Mouse (Mus musculus) naive thymus-derived CD4-positive, alpha-beta T cell, adult 5 months (primary cell): ENCODE data around the gene Anks6. TPM values are rescaled to one million over a fixed set of nuclear protein-coding genes. Genes with fewer than 3 reads are reported as not detected.

Experiments
- polyA plus RNA-seq: library from polyadenylated mRNA; unstranded; fragments of 100-300 nt; shearing (Covaris generic); gene quantifications from one replicate; pipeline ENCODE4 v1.2.1, GENCODE M21; 2017

Anks6 gene
- polyA plus RNA-seq: not detected

DNA sequence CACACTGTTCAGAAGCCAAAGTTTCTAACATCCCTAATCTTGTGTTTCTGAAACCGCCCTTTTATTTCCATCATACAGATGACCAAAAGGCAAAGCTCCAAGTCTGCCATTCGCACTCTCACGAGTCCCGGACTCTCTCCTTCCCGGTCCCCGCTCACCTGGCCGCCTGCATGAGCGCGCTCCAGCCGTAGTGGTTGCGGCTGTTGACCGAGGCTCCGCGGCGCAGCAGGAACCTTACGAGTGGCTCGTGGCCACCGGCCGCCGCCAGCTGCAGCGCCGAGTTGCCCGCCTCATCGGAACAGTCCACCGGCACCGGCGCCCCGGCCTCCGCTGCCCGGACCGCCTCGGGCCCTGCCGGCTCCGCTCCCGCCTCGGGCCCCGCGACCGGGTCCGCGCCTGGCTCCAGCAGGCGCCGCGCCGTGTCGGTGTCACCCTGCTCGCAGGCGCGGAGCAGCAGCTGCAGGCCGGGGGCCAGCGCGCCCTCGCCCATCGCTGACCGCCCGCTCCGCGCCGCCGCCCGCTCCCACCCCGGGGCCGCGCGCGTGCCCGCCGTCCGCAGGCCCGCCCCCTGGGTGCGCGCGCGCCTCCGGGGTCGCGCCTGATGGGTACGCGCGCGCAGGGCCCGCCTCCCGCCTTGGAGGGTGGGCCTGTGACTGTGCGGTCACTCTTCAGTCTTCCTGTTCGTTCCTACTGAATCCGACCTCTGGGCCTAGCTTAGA lies at the start of gene Anks6:
Anks6 (minus strand) TSS at position 637 of the 719 bp plus-strand sequence.

GRCm38 (mm10) chr4:47091493-47092386 lies 34.5 kb upstream of the Anks6 start, which contains the start of gene Galnt12:
Gene Galnt12, plus strand, starts transcription at chr4:47091909.

GRCm38 (mm10) chr4:46991016-46991958 lies 65.9 kb downstream of the Anks6 start, which contains the start of gene Gabbr2:
Gene Gabbr2, minus strand, starts transcription at chr4:46991873.

Other genes with a start within 250 kb of the Anks6 start
- gene Gabbr2, start 65.6 kb downstream of the Anks6 start, polyA plus RNA-seq: not detected
- gene Galnt12, start 34.5 kb upstream of the Anks6 start, polyA plus RNA-seq: 38.3 TPM
- not detected for gene Col15a1, start 150.7 kb upstream of the Anks6 start, polyA plus RNA-seq